In genomic region chr17:35861198-35861857, GRCm38 (mm10) we compare ENCODE assay signal across 8 mouse cellular contexts. TPM values are rescaled to one million over a fixed set of nuclear protein-coding genes. Genes with fewer than 3 reads are reported as not detected.
A peak's percentile ranks its signal among the peaks of the same experiment; 100 is the strongest.
DNase-seq lines count a peak whose midpoint lies in the region; ATAC-seq and TF ChIP-seq lines count a peak whose summit lies in the region.

Gene Nrm (plus strand): TSS chr17:35861318.

- peak within 1 kb of the TSS; percentile 62 for H3K4me2 ChIP-seq in hindbrain, postnatal 0 days (ENCODE audit: low read depth, low read length)

- peak; percentile 73 for ATAC-seq in common myeloid progenitor, adult 5-6 weeks (replicated peaks; ENCODE audit: low read depth, poor library complexity, severe bottlenecking)
- peak; percentile 93 for ATAC-seq in hindbrain, postnatal 0 days

- peak; percentile 54 for TF ChIP-seq CTCF in gastrocnemius, adult 2 months (IDR thresholded peaks at IDR 0.05)
- TF ChIP-seq CTCF in hindbrain, postnatal 0 days (IDR thresholded peaks at IDR 0.05; ENCODE audit: low read depth) = peak; percentile 65

- H3K9me3 ChIP-seq in hindbrain, postnatal 0 days (ENCODE audit: low read length) = no peaks in the 10 kb centered on the region

- H3K27ac ChIP-seq in gastrocnemius, adult 2 months = peak within 1 kb of the TSS; percentile 88
- H3K27ac ChIP-seq in hindbrain, postnatal 0 days = peak within 1 kb of the TSS; percentile 90

- WGBS in hindbrain, postnatal 0 days = under 1% methylated on average over 47 of the region's 47 CpGs

- no peaks in the 10 kb centered on the region for H3K27me3 ChIP-seq in hindbrain, postnatal 0 days (ENCODE audit: insufficient read depth, low read length)

- H3K4me1 ChIP-seq in hindbrain, postnatal 0 days (ENCODE audit: insufficient read depth, low read length) = no peaks in the 10 kb centered on the region; the same call in 1 of the 2 replicates

- H3K9ac ChIP-seq in hindbrain, postnatal 0 days (replicated peaks; ENCODE audit: low read length) = peak within 1 kb of the TSS; percentile 57

- peaks cover 12% of the 10 kb centered on the region; the same call in 1 of the 2 replicates for H3K36me3 ChIP-seq in hindbrain, postnatal 0 days (ENCODE audit: insufficient read depth, low read length)

- H3K4me3 ChIP-seq in gastrocnemius, adult 2 months = peak within 1 kb of the TSS; percentile 96
- H3K4me3 ChIP-seq in hindbrain, postnatal 0 days (ENCODE audit: low read length) = peak within 1 kb of the TSS; percentile 62

- intact Hi-C loops in gastrocnemius, adult 2 months (cut with DNase I) = loop anchor here (2.0 kb wide), 1 partner anchor 19 kb away; no protein-coding TSS in a partner anchor
- intact Hi-C loops in left cerebral cortex, postnatal 25 days (cut with DNase I) = loop anchor here (2.0 kb wide), 1 partner anchor 19 kb away; no protein-coding TSS in a partner anchor

- peak; percentile 90 for DNase-seq in adipocyte (ENCODE audit: low spot score)
- peak; percentile 94 for DNase-seq in gastrocnemius, adult 2 months
- peak; percentile 93 for DNase-seq in hindbrain, postnatal 0 days (ENCODE audit: low spot score)
- DNase-seq in left cerebral cortex, postnatal 25 days (ENCODE audit: low spot score in 2 of 2) = peak; percentile 91 to 94
- peak; percentile 89 for DNase-seq in mesoderm, embryonic 11.5 days (ENCODE audit: low read depth, low spot score)
- peak; percentile 85 to 86 for DNase-seq in right cerebral cortex, postnatal 36 days (ENCODE audit: low spot score in 2 of 2)
- DNase-seq in urinary bladder, postnatal 4 days (ENCODE audit: low spot score in 2 of 2) = peak; percentile 87 to 89

RNA-seq across cellular contexts. Expression of gene Nrm, which starts in this region (rescaled TPM):
- total RNA-seq in common myeloid progenitor, adult 5-6 weeks (2017) = 55.1 and 58.3 TPM in 2 replicates
- total RNA-seq in gastrocnemius, adult 2 months (2021) = under 1 TPM; 0.82 to 0.86 TPM
- total RNA-seq in hindbrain, postnatal 0 days (2014; rRNA removed) = 14.7 and 27.2 TPM in 2 replicates
- 24.6 and 25.7 TPM in 2 replicates for polyA plus RNA-seq in hindbrain, postnatal 0 days (2015; fragmentation: Nextera tagmentation; extraction: Ambion mirVana)
- 1 to 10 TPM; 3.2 to 3.6 TPM for total RNA-seq in left cerebral cortex, postnatal 25 days (2021)

Comparison
In these comparisons a context has a peak if more than half of its experiments do, and no peak if none do; other contexts are left out.
1. Peak in every context shown above with its lines: DNase-seq, ATAC-seq, H3K4me3 ChIP-seq and H3K27ac ChIP-seq.
2. Peak in DNase-seq, H3K4me3 ChIP-seq and H3K27ac ChIP-seq in gastrocnemius, adult 2 months; RNA of the gene not detected or under 1 TPM.